12 mouse cellular contexts compared by ENCODE assay signal in genomic region chr11:46454453-46455045, GRCm38 (mm10). TPM values are rescaled to one million over a fixed set of nuclear protein-coding genes. Genes with fewer than 3 reads are reported as not detected.
DNase-seq lines count a peak whose midpoint lies in the region; ATAC-seq lines count a peak whose summit lies in the region.
"Had no signal": no experiment of that assay in that cellular context is flagged by ENCODE, and none has a peak within 500 bp of the region (broad histone marks: within the 10 kb centered on the region; RNA-seq: fewer than 3 reads in every experiment).

Gene Havcr2 (plus strand): TSS chr11:46454935.

- H3K36me3 ChIP-seq in forebrain, embryonic 13.5 days (ENCODE audit: poor library complexity, severe bottlenecking) = no peaks in the 10 kb centered on the region
- H3K36me3 ChIP-seq: lung, embryonic 15.5 days; neural tube, embryonic 12.5 days had no signal

- H3K4me3 ChIP-seq in forebrain, embryonic 13.5 days = no peak within 1 kb of the TSS
- H3K4me3 ChIP-seq: lung, embryonic 15.5 days; neural tube, embryonic 12.5 days had no signal

- WGBS in forebrain, embryonic 13.5 days = 86% methylated on average over 6 of the region's 6 CpGs

- H3K9me3 ChIP-seq in forebrain, embryonic 13.5 days (replicated peaks) = no peaks in the 10 kb centered on the region
- H3K9me3 ChIP-seq: lung, embryonic 15.5 days; neural tube, embryonic 12.5 days had no signal

- no peak within 1 kb of the TSS for H3K4me2 ChIP-seq in forebrain, embryonic 13.5 days
- H3K4me2 ChIP-seq: lung, embryonic 15.5 days; neural tube, embryonic 12.5 days had no signal

- peak; percentile 54 for ATAC-seq in CD4-positive, CD25-positive, alpha-beta regulatory T cell, adult 4 months
- peak; percentile 97 for ATAC-seq in megakaryocyte-erythroid progenitor cell, adult 5-6 weeks (replicated peaks; ENCODE audit: low FRiP score, low TSS enrichment, poor library complexity, severe bottlenecking)
- no peak for ATAC-seq in forebrain, embryonic 13.5 days
- ATAC-seq: intestine, postnatal 0 days had no signal

- no peaks in the 10 kb centered on the region for H3K4me1 ChIP-seq in forebrain, embryonic 13.5 days
- H3K4me1 ChIP-seq: lung, embryonic 15.5 days; neural tube, embryonic 12.5 days had no signal

- DNase-seq in NIH3T3 (ENCODE audit: low read depth) (peak; percentile 14), liver (peak; percentile 56)
- DNase-seq in frontal cortex, postnatal 36 days (ENCODE audit: low spot score in 2 of 2) = no peak
- no peak for DNase-seq in layer of hippocampus, postnatal 10 days (ENCODE audit: low spot score in 2 of 2)
- DNase-seq: gastrocnemius, postnatal 25 days; right cerebral cortex, postnatal 25 days had no signal

- H3K27me3 ChIP-seq in forebrain, embryonic 13.5 days = no peaks in the 10 kb centered on the region
- H3K27me3 ChIP-seq: lung, embryonic 15.5 days; neural tube, embryonic 12.5 days had no signal

- no peak within 1 kb of the TSS for H3K9ac ChIP-seq in forebrain, embryonic 13.5 days
- H3K9ac ChIP-seq: lung, embryonic 15.5 days; neural tube, embryonic 12.5 days had no signal

- no peak within 1 kb of the TSS for H3K27ac ChIP-seq in forebrain, embryonic 13.5 days
- H3K27ac ChIP-seq: lung, embryonic 15.5 days; neural tube, embryonic 12.5 days had no signal

RNA-seq across cellular contexts. Expression of gene Havcr2, which starts in this region (rescaled TPM):
- 1 to 10 TPM; 2.8 to 3.3 TPM for polyA plus RNA-seq in CD4-positive, CD25-positive, alpha-beta regulatory T cell, adult 4 months (2017; shearing (Covaris generic))
- total RNA-seq in megakaryocyte-erythroid progenitor cell, adult 5-6 weeks (2014; fragmentation: Nextera tagmentation) = 0.54 and 0.63 TPM in 2 replicates
- total RNA-seq in megakaryocyte-erythroid progenitor cell, adult 5-6 weeks (2017) = 0.52 and 1.4 TPM in 2 replicates
- polyA plus RNA-seq in forebrain, embryonic 13.5 days (2015; fragmentation: Nextera tagmentation; extraction: Ambion mirVana) = 0.06 and 0.23 TPM in 2 replicates
- 1 to 10 TPM in 1 of 2 experiments, under 1 TPM in 1; 0.75 to 1.4 TPM for total RNA-seq in layer of hippocampus, postnatal 10 days (2021)
- total RNA-seq: gastrocnemius, postnatal 25 days had no signal

Comparison
In these comparisons a context has a peak if more than half of its experiments do, and no peak if none do; other contexts are left out.
1. DNase-seq: peak in NIH3T3 (single experiment) and liver (single experiment); none in frontal cortex, postnatal 36 days (0 of 2) and layer of hippocampus, postnatal 10 days (0 of 2).